Mouse (Mus musculus) liver, embryonic 14.5 days (tissue): ENCODE results near the gene Ing4. TPM values are rescaled to one million over a fixed set of nuclear protein-coding genes. Genes with fewer than 3 reads are reported as not detected.

Experiments used
- ATAC-seq: fragments of 200-750 bp; cut with Nextera tagmentation; 2 replicates; pipeline ENCODE4 v1.8.0; 2017; ENCODE audit warnings: moderate number of reproducible peaks, mild to moderate bottlenecking, moderate library complexity; ENCODE audit not compliant: insufficient read depth
- DNase-seq, 3 experiments: peaks; one replicate each; pipeline ENCODE4 v3.0.0-alpha.2; 2012 to 2013; ENCODE audit warnings: low read depth in 3 of 3, low spot score in 3 of 3
- H3K27ac ChIP-seq: fragments of 300-500 bp; sonication (generic); 2 replicates; pipeline ENCODE4 v1.5.1; 2014; ENCODE audit warnings: moderate library complexity, mild to moderate bottlenecking, control low read depth, inconsistent platforms
- H3K27me3 ChIP-seq: fragments of 300-500 bp; sonication (generic); 2 replicates; pipeline ENCODE4 v1.6.1; 2014; ENCODE audit warnings: mild to moderate bottlenecking, low read length, moderate library complexity; ENCODE audit not compliant: control insufficient read depth, insufficient read depth
- H3K36me3 ChIP-seq: fragments of 300-500 bp; sonication (generic); replicated peaks from 2 replicates; pipeline ENCODE4 v1.6.1; 2014; ENCODE audit warnings: low read depth; ENCODE audit not compliant: control insufficient read depth, insufficient read depth
- H3K4me1 ChIP-seq, 2 experiments: fragments of 200-500 bp in 1 of 2; fragments of 300-500 bp in 1 of 2; sonication (generic) in 1 of 2; replicated peaks; 2 replicates each; pipeline ENCODE4 v1.6.1; 2012 to 2014; ENCODE audit warnings: antibody characterized with exemption in 1 of 2, inconsistent platforms in 1 of 2, low read length in 1 of 2; ENCODE audit not compliant: control insufficient read depth in 2 of 2, insufficient read depth in 2 of 2
- H3K4me2 ChIP-seq: fragments of 300-500 bp; sonication (generic); 2 replicates; pipeline ENCODE4 v1.6.1; 2014; ENCODE audit warnings: low read depth, mild to moderate bottlenecking, control low read depth, moderate library complexity
- H3K4me3 ChIP-seq, 2 experiments: fragments of 200-500 bp in 1 of 2; fragments of 300-500 bp in 1 of 2; sonication (generic) in 1 of 2; 2 replicates each; pipeline ENCODE4 v1.5.1; 2012 to 2014; ENCODE audit warnings: low read depth in 2 of 2, low read length in 2 of 2, mild to moderate bottlenecking in 2 of 2, control low read depth in 1 of 2, inconsistent platforms in 1 of 2, moderate library complexity in 1 of 2; ENCODE audit not compliant: insufficient read depth in 1 of 2
- H3K9ac ChIP-seq: fragments of 300-500 bp; sonication (generic); replicated peaks from 2 replicates; pipeline ENCODE4 v1.6.1; 2014; ENCODE audit warnings: mild to moderate bottlenecking, control low read depth, moderate library complexity
- H3K9me3 ChIP-seq: fragments of 300-500 bp; sonication (generic); 2 replicates; pipeline ENCODE4 v1.6.1; 2016; ENCODE audit warnings: low read length, mixed read lengths; ENCODE audit not compliant: control insufficient read depth
- CTCF ChIP-seq: IDR thresholded peaks from 2 replicates; pipeline ENCODE4 v1.5.1; 2016; ENCODE audit warnings: antibody characterized with exemption, low read depth, control low read depth
- EP300 ChIP-seq: IDR thresholded peaks from 2 replicates; pipeline ENCODE4 v1.6.1; 2016; ENCODE audit warnings: antibody characterized with exemption, low read depth
- WGBS: fragments of 180-500 bp; shearing (Covaris S2); extraction: QIAGEN DNeasy Blood & Tissue Kit; methylation state at CpG from one replicate; pipeline ENCODE4 v1.1.7; 2014; ENCODE audit not compliant: insufficient replicate concordance; 5-methylcytosine and 5-hydroxymethylcytosine counted together
- polyA plus RNA-seq, 2 experiments: library from polyadenylated mRNA; depleted of rRNA in 1 of 2; stranded (reverse) in 1 of 2; unstranded in 1 of 2; fragments of >200 nt; fragmentation: Nextera tagmentation in 1 of 2; extraction: Ambion mirVana in 1 of 2; gene quantifications; 2 replicates each; pipeline versions ENCODE4 v1.2.1 to v1.2.3; 2012 to 2014

The Ing4 gene
- polyA plus RNA-seq, 2 experiments: 17.2 to 17.9 TPM

GRCm38 (mm10) chr6:125088561-125089321, 49.2 kb downstream of the Ing4 start:
- peak overlapping the region; percentile 4 for H3K9ac ChIP-seq
- no peaks in the 10 kb centered on the region for H3K9me3 ChIP-seq
- H3K36me3 ChIP-seq: no peaks in the 10 kb centered on the region
- WGBS: 5% methylated on average over 20 of the region's 20 CpGs
- ATAC-seq: peak; percentile 70
- TF ChIP-seq EP300 (no peak), CTCF (peak; percentile 40; the same call in 1 of the 2 replicates)
- peak; percentile 60 to 69 (median 68) for DNase-seq
- no peaks in the 10 kb centered on the region for H3K27me3 ChIP-seq
- peak overlapping the region; percentile 74 for H3K4me2 ChIP-seq
- peaks cover 24 to 26% of the 10 kb centered on the region in 2 experiments for H3K4me1 ChIP-seq
- H3K4me3 ChIP-seq: peak overlapping the region in 1 of 2 experiments; percentile 23; a peak in 1 of 4 replicates
- H3K27ac ChIP-seq: peak overlapping the region; percentile 73

GRCm38 (mm10) chr6:125089521-125090321, 50.2 kb downstream of the Ing4 start:
- Histone ChIP-seq H3K27ac (peak overlapping the region; percentile 73), H3K9me3 (no peaks in the 10 kb centered on the region), H3K36me3 (no peaks in the 10 kb centered on the region), H3K4me3 (peak overlapping the region; percentile 23 to 50; a peak in 3 of 4 replicates), H3K27me3 (no peaks in the 10 kb centered on the region), H3K9ac (peak overlapping the region; percentile 49), H3K4me2 (peak overlapping the region; percentile 74), H3K4me1 (peaks cover 24 to 26% of the 10 kb centered on the region in 2 experiments)
- ATAC-seq (peak; percentile 74), DNase-seq (peak; percentile 63 to 72 (median 66))
- 4% methylated on average over 15 of the region's 15 CpGs for WGBS
- TF ChIP-seq CTCF (no peak), EP300 (no peak)

GRCm38 (mm10) chr6:125090341-125091085, 51.0 kb downstream of the Ing4 start:
- H3K27me3 ChIP-seq: no peaks in the 10 kb centered on the region
- DNase-seq: no peak
- 61% methylated on average over 10 of the region's 10 CpGs for WGBS
- peak overlapping the region; percentile 49 for H3K9ac ChIP-seq
- peaks cover 29 to 34% of the 10 kb centered on the region in 2 experiments for H3K4me1 ChIP-seq
- no peaks in the 10 kb centered on the region for H3K9me3 ChIP-seq
- peak overlapping the region; percentile 2 to 23; a peak in 2 of 4 replicates for H3K4me3 ChIP-seq
- H3K27ac ChIP-seq: peak overlapping the region; percentile 65
- H3K4me2 ChIP-seq: peak overlapping the region; percentile 74
- no peaks in the 10 kb centered on the region for H3K36me3 ChIP-seq
- TF ChIP-seq CTCF (no peak), EP300 (no peak)
- ATAC-seq: no peak

- no peak overlapping the region; the same call in 1 of the 2 replicates for H3K9ac ChIP-seq
- DNase-seq (no peak), ATAC-seq (no peak)
- no peak for TF ChIP-seq EP300
- no peak for TF ChIP-seq CTCF
- H3K36me3 ChIP-seq: no peaks in the 10 kb centered on the region
- H3K4me3 ChIP-seq: no peak overlapping the region
- 0 out of 2 replicates have a peak overlapping the region, but pooled peaks have one; percentile 12 for H3K27ac ChIP-seq
- H3K9me3 ChIP-seq: no peaks in the 10 kb centered on the region
- no peak overlapping the region for H3K4me2 ChIP-seq
- peaks cover 35 to 36% of the 10 kb centered on the region in 2 experiments for H3K4me1 ChIP-seq
- WGBS: 46% methylated on average over 5 of the region's 5 CpGs
- no peaks in the 10 kb centered on the region for H3K27me3 ChIP-seq
These were observed 52.8 kb downstream of the Ing4 start for GRCm38 (mm10) chr6:125092372-125092771.
